Mouse (Mus musculus) liver, adult 2 months (tissue): ENCODE measurements around the gene Tnni3k.

Experiments
- CTCF ChIP-seq: fragments of 200-500 bp; IDR thresholded peaks from 2 replicates; pipeline ENCODE4 v1.5.1; 2011; ENCODE audit warnings: low read depth, low read length, control low read depth
- POLR2A ChIP-seq: fragments of 200-500 bp; IDR thresholded peaks from 2 replicates; pipeline ENCODE4 v1.6.1; 2011; ENCODE audit warnings: low read length, control low read depth; ENCODE audit not compliant: insufficient read depth; ENCODE audit errors: extremely low read depth

GRCm38 (mm10) chr3:155053189-155053588, 2.0 kb downstream of the Tnni3k start:
- TF ChIP-seq CTCF (no peak), POLR2A (no peak)
